Mouse (Mus musculus): Measurements from ENCODE around the gene Tspan1. TPM values are rescaled to one million over a fixed set of nuclear protein-coding genes. Genes with fewer than 3 reads are reported as not detected.

Gene Tspan1
- polyA plus RNA-seq (2014; fragmentation: Illumina TruSeq; extraction: RNeasy Lipid Tissue Mini Kit (QIAGEN cat#74804); ENCODE audit: insufficient read depth, low read depth, low replicate concordance): 84.5 TPM

DNA sequence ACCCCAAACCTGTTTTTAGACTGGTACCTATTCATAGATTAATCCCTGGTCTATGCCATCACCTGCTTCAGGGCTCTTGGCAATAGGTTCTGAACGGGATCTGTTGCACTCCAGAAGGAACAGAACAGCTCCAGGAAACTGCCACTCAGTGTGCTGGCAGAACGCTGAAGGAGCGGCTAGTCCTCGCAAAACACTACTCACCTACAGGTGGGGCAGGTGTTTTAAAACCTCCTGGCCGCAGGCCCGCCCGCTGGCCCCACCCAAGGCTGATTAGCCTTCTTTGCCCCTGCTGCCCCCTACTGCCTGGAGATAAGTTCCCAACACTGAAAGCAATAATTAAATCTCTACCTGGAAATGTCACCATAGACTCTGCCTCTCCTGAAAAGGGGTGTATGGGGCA, at the start of gene Tspan1:
Gene Tspan1, minus strand, starts transcription at position 198 of the 400 bp plus-strand sequence.

DNA sequence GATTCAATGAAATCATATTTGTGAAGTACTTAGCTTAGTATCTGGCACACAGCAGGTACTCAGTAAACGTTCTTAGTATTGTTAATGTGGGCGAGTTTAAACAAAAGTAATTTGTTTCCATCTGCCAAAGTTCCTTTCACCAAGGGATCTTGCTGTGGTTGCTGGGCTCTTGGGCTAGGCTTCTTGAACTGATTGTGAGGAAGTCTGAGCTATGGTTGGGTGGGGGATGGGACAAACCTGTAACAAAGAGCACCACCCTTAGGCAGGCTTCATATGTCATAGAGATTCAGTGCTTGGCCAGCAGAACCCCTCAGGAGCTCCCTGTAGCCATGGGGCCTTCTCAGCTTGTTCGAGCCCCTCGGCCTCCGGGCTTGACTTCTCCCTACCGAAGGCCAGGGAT, 5.7 kb upstream of the Tspan1 start, which contains the start of the genes 1700042G07Rik and Gm49337:
Gene 1700042G07Rik, plus strand, starts transcription at position 301 of the 400 bp plus-strand sequence.
Gene Gm49337, plus strand, starts transcription at position 313 of the 400 bp plus-strand sequence.

DNA sequence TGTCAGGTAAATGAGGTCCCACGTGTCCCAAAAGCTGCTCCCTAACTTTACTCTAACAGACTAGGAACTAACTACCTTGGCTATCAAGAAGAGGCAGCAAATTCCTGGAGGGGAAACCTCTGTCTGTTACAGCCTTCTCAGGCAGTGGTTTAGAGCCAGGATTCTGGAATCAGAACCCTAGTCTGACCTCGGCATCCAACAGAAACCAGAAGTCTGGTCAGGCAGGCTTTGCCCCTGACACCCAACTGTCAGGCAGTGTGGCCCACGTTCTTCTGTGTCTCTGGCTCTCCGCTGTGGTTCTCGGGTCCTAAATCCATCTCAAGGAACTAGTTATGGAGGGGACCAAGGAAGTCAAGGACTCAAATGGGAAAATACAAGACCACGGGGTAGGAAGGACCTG, 16.2 kb downstream of the Tspan1 start, which contains the start of gene Lurap1:
Gene Lurap1, minus strand, starts transcription at position 101 of the 400 bp plus-strand sequence.

DNA sequence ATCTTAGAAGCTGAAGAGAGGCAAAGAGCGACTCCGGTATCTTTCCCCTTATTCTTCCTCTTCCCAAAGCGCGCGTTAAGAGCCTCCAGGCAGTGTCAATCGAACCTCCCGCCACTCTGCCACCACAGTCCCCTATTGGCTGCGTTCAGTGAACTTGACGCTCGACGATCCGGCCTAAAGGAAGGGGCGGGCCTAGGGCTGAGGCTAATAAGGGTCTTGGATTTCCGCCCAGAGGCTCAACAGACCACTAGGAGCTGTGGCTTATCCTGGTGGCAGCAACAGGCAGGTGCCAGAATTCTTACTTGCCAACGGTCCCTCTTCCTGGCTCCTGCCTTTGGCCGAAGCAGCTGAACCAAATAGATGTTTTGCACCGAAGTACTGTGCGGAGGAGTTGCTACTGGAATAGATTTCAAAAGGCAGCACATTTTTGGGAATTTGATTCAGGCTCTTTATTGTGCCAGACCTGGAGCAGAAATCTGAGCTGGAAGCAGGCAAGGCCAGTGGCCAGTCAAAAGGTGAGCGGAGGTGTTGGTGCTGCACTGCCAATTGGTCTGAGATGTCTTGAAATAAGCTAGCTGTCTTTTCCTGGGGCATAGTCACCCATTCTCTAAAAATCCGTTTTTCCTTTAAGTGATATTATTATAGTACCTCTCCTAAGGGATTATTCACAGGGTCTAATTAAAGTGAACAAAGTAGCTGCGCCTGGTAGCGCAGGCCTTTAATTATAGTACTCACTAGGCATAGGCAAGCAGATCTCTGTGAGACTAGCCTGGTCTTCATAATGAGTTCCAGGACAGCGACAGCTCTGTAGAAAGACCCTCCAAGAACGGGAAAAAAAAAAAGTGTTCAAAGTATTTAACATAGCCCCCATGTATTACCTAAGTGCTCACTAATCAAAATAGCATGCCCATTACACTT, 43.5 kb downstream of the Tspan1 start, which contains the start of the genes Rad54l and Pomgnt1:
Gene Rad54l, minus strand, starts transcription at position 89 of the 918 bp plus-strand sequence.
Gene Pomgnt1, plus strand, starts transcription at position 239 of the 918 bp plus-strand sequence.

Other genes with a start within 250 kb of the Tspan1 start
- gene Dmbx1, start 227.7 kb downstream of the Tspan1 start, polyA plus RNA-seq (2014; fragmentation: Illumina TruSeq; extraction: RNeasy Lipid Tissue Mini Kit (QIAGEN cat#74804); ENCODE audit: insufficient read depth, low read depth, low replicate concordance): not detected
- gene Faah, start 149.7 kb downstream of the Tspan1 start, polyA plus RNA-seq (2014; fragmentation: Illumina TruSeq; extraction: RNeasy Lipid Tissue Mini Kit (QIAGEN cat#74804); ENCODE audit: insufficient read depth, low read depth, low replicate concordance): 8.7 TPM
- 12.6 TPM for gene Nsun4, start 113.7 kb downstream of the Tspan1 start, polyA plus RNA-seq (2014; fragmentation: Illumina TruSeq; extraction: RNeasy Lipid Tissue Mini Kit (QIAGEN cat#74804); ENCODE audit: insufficient read depth, low read depth, low replicate concordance)
- gene Uqcrh, start 92.5 kb downstream of the Tspan1 start, polyA plus RNA-seq (2014; fragmentation: Illumina TruSeq; extraction: RNeasy Lipid Tissue Mini Kit (QIAGEN cat#74804); ENCODE audit: insufficient read depth, low read depth, low replicate concordance): 870 TPM
- gene Lrrc41, start 92.3 kb downstream of the Tspan1 start, polyA plus RNA-seq (2014; fragmentation: Illumina TruSeq; extraction: RNeasy Lipid Tissue Mini Kit (QIAGEN cat#74804); ENCODE audit: insufficient read depth, low read depth, low replicate concordance): 15.0 TPM
- gene Rad54l, start 43.9 kb downstream of the Tspan1 start, polyA plus RNA-seq (2014; fragmentation: Illumina TruSeq; extraction: RNeasy Lipid Tissue Mini Kit (QIAGEN cat#74804); ENCODE audit: insufficient read depth, low read depth, low replicate concordance): 0.28 TPM
- 35.4 TPM for gene Pomgnt1, start 43.8 kb downstream of the Tspan1 start, polyA plus RNA-seq (2014; fragmentation: Illumina TruSeq; extraction: RNeasy Lipid Tissue Mini Kit (QIAGEN cat#74804); ENCODE audit: insufficient read depth, low read depth, low replicate concordance)
- 2.2 TPM for gene Lurap1, start 16.3 kb downstream of the Tspan1 start, polyA plus RNA-seq (2014; fragmentation: Illumina TruSeq; extraction: RNeasy Lipid Tissue Mini Kit (QIAGEN cat#74804); ENCODE audit: insufficient read depth, low read depth, low replicate concordance)
- gene 1700042G07Rik, start 5.8 kb upstream of the Tspan1 start, polyA plus RNA-seq (2014; fragmentation: Illumina TruSeq; extraction: RNeasy Lipid Tissue Mini Kit (QIAGEN cat#74804); ENCODE audit: insufficient read depth, low read depth, low replicate concordance): not detected
- not detected for gene Gm49337, start 5.8 kb upstream of the Tspan1 start, polyA plus RNA-seq (2014; fragmentation: Illumina TruSeq; extraction: RNeasy Lipid Tissue Mini Kit (QIAGEN cat#74804); ENCODE audit: insufficient read depth, low read depth, low replicate concordance)
- 4.5 TPM for gene Pik3r3, start 54.0 kb upstream of the Tspan1 start, polyA plus RNA-seq (2014; fragmentation: Illumina TruSeq; extraction: RNeasy Lipid Tissue Mini Kit (QIAGEN cat#74804); ENCODE audit: insufficient read depth, low read depth, low replicate concordance)